Mouse (Mus musculus) midbrain, embryonic 16.5 days (tissue): Measurements from ENCODE around the gene Ccdc167. TPM values are rescaled to one million over a fixed set of nuclear protein-coding genes. Genes with fewer than 3 reads are reported as not detected.

Experiments
- ATAC-seq: fragments of 200-750 bp; cut with Nextera tagmentation; 2 replicates; pipeline ENCODE4 v1.8.0; 2017; ENCODE audit warnings: moderate TSS enrichment
- H3K27ac ChIP-seq: fragments of 300-500 bp; sonication (generic); 2 replicates; pipeline ENCODE4 v1.5.1; 2014; ENCODE audit warnings: mild to moderate bottlenecking, low read length, mixed read lengths
- H3K27me3 ChIP-seq: fragments of 300-500 bp; sonication (generic); 2 replicates; pipeline ENCODE4 v1.6.1; 2014; ENCODE audit warnings: low read depth, low read length, mixed read lengths; ENCODE audit not compliant: control insufficient read depth, insufficient read depth
- H3K36me3 ChIP-seq: fragments of 300-500 bp; sonication (generic); 2 replicates; pipeline ENCODE4 v1.6.1; 2014; ENCODE audit warnings: mild to moderate bottlenecking, low read length, moderate library complexity, mixed read lengths; ENCODE audit not compliant: control insufficient read depth, insufficient read depth
- H3K4me1 ChIP-seq: fragments of 300-500 bp; sonication (generic); 2 replicates; pipeline ENCODE4 v1.6.1; 2014; ENCODE audit warnings: mild to moderate bottlenecking, low read length, mixed read lengths; ENCODE audit not compliant: control insufficient read depth, insufficient read depth
- H3K4me2 ChIP-seq: fragments of 300-500 bp; sonication (generic); 2 replicates; pipeline ENCODE4 v1.6.1; 2014; ENCODE audit warnings: mild to moderate bottlenecking, low read length, mixed read lengths
- H3K4me3 ChIP-seq: fragments of 300-500 bp; sonication (generic); 2 replicates; pipeline ENCODE4 v1.5.1; 2014; ENCODE audit warnings: low read depth, mild to moderate bottlenecking, low read length, moderate library complexity, mixed read lengths
- H3K9ac ChIP-seq: fragments of 300-500 bp; sonication (generic); 2 replicates; pipeline ENCODE4 v1.6.1; 2014; ENCODE audit warnings: low read depth, low read length, mixed read lengths
- H3K9me3 ChIP-seq: fragments of 300-500 bp; sonication (generic); replicated peaks from 2 replicates; pipeline ENCODE4 v1.6.1; 2014; ENCODE audit warnings: mild to moderate bottlenecking, low read length, mixed read lengths; ENCODE audit not compliant: control insufficient read depth, poor library complexity, severe bottlenecking
- WGBS: fragments of 180-500 bp; shearing (Covaris S2); extraction: QIAGEN DNeasy Blood & Tissue Kit; methylation state at CpG from one replicate; pipeline ENCODE4 v1.1.7; 2014; 5-methylcytosine and 5-hydroxymethylcytosine counted together
- polyA plus RNA-seq: library from polyadenylated mRNA; unstranded; fragments of >200 nt; fragmentation: Nextera tagmentation; extraction: Ambion mirVana; gene quantifications from 2 replicates; pipeline ENCODE4 v1.2.1, GENCODE M21; 2015

Ccdc167 gene
- polyA plus RNA-seq, 1 experiment from 2014 or later = 10.9 TPM

- peaks cover 49% of the 10 kb centered on the region for H3K4me1 ChIP-seq
- ATAC-seq = no peak
Measured at GRCm38 (mm10) chr17:29710562-29711044, 6.2 kb downstream of the Ccdc167 start.

GRCm38 (mm10) chr17:29708783-29709182 is 8.1 kb downstream of the Ccdc167 start:
- no peaks in the 10 kb centered on the region for H3K9me3 ChIP-seq
- no peak overlapping the region for H3K4me2 ChIP-seq
- H3K4me1 ChIP-seq = peaks cover 49% of the 10 kb centered on the region
- no peak overlapping the region for H3K4me3 ChIP-seq
- 78% methylated on average over 5 of the region's 5 CpGs for WGBS
- ATAC-seq = no peak
- H3K27ac ChIP-seq = no peak overlapping the region
- H3K36me3 ChIP-seq = no peaks in the 10 kb centered on the region
- H3K27me3 ChIP-seq = no peaks in the 10 kb centered on the region
- H3K9ac ChIP-seq = no peak overlapping the region

More at GRCm38 (mm10) chr17:29710562-29711044, 6.2 kb downstream of the Ccdc167 start:
- no peaks in the 10 kb centered on the region for H3K27me3 ChIP-seq
- no peak overlapping the region for H3K9ac ChIP-seq
- no peaks in the 10 kb centered on the region for H3K36me3 ChIP-seq
- H3K27ac ChIP-seq = peak overlapping the region; percentile 60
- no peak overlapping the region for H3K4me3 ChIP-seq
- WGBS = 68% methylated on average over 11 of the region's 11 CpGs
- H3K9me3 ChIP-seq = no peaks in the 10 kb centered on the region
- H3K4me2 ChIP-seq = no peak overlapping the region

- no peak overlapping the region for H3K4me2 ChIP-seq
- no peaks in the 10 kb centered on the region for H3K9me3 ChIP-seq
- no peak overlapping the region for H3K4me3 ChIP-seq
- 24% methylated on average over 5 of the region's 5 CpGs for WGBS
- peak overlapping the region; percentile 28 for H3K9ac ChIP-seq
- H3K36me3 ChIP-seq = peaks cover 2% of the 10 kb centered on the region; the same call in 1 of the 2 replicates
- H3K4me1 ChIP-seq = peaks cover 55% of the 10 kb centered on the region
- peak overlapping the region; percentile 28; the same call in 1 of the 2 replicates for H3K27ac ChIP-seq
- ATAC-seq = no peak
- H3K27me3 ChIP-seq = no peaks in the 10 kb centered on the region
Measured at GRCm38 (mm10) chr17:29706981-29707545, 9.8 kb downstream of the Ccdc167 start.

- no peak overlapping the region for H3K27ac ChIP-seq
- no peak overlapping the region for H3K9ac ChIP-seq
- 84% methylated on average over 5 of the region's 5 CpGs for WGBS
- peaks cover 43% of the 10 kb centered on the region for H3K4me1 ChIP-seq
- H3K4me3 ChIP-seq = no peak overlapping the region
- H3K9me3 ChIP-seq = no peaks in the 10 kb centered on the region
- no peak overlapping the region for H3K4me2 ChIP-seq
- no peaks in the 10 kb centered on the region for H3K27me3 ChIP-seq
- peaks cover 2% of the 10 kb centered on the region; the same call in 1 of the 2 replicates for H3K36me3 ChIP-seq
- ATAC-seq = no peak
Measured at GRCm38 (mm10) chr17:29705881-29706280, 11.0 kb downstream of the Ccdc167 start.

GRCm38 (mm10) chr17:29704781-29705180 is 12.1 kb downstream of the Ccdc167 start:
- H3K4me2 ChIP-seq = no peak overlapping the region
- H3K9ac ChIP-seq = no peak overlapping the region
- peak; percentile 56; the same call in 1 of the 2 replicates for ATAC-seq
- H3K27ac ChIP-seq = no peak overlapping the region
- H3K4me1 ChIP-seq = peaks cover 33% of the 10 kb centered on the region
- no peaks in the 10 kb centered on the region for H3K9me3 ChIP-seq
- H3K36me3 ChIP-seq = peaks cover 9% of the 10 kb centered on the region
- WGBS = 29% methylated on average over 3 of the region's 3 CpGs
- no peak overlapping the region for H3K4me3 ChIP-seq
- no peaks in the 10 kb centered on the region for H3K27me3 ChIP-seq

GRCm38 (mm10) chr17:29702938-29703710 is 13.7 kb downstream of the Ccdc167 start:
- Histone ChIP-seq H3K4me1 (peaks cover 22% of the 10 kb centered on the region), H3K4me2 (no peak overlapping the region), H3K36me3 (peaks cover 12% of the 10 kb centered on the region), H3K27ac (0 out of 2 replicates have a peak overlapping the region, but pooled peaks have one; percentile 6), H3K9ac (0 out of 2 replicates have a peak overlapping the region, but pooled peaks have one; percentile 23), H3K4me3 (no peak overlapping the region), H3K27me3 (no peaks in the 10 kb centered on the region), H3K9me3 (no peaks in the 10 kb centered on the region)
- no peak for ATAC-seq
- WGBS = 82% methylated on average over 4 of the region's 4 CpGs

GRCm38 (mm10) chr17:29700573-29700972 is 16.3 kb downstream of the Ccdc167 start:
- Histone ChIP-seq H3K4me2 (no peak overlapping the region), H3K27me3 (no peaks in the 10 kb centered on the region), H3K9me3 (no peaks in the 10 kb centered on the region), H3K36me3 (peaks cover 21% of the 10 kb centered on the region), H3K4me3 (no peak overlapping the region), H3K9ac (no peak overlapping the region), H3K27ac (no peak overlapping the region), H3K4me1 (peaks cover 6% of the 10 kb centered on the region; the same call in 1 of the 2 replicates)
- ATAC-seq = no peak
- WGBS = 95% methylated on average over 7 of the region's 7 CpGs

GRCm38 (mm10) chr17:29698421-29698820 is 18.4 kb downstream of the Ccdc167 start:
- H3K27ac ChIP-seq = no peak overlapping the region
- peaks cover 6% of the 10 kb centered on the region; the same call in 1 of the 2 replicates for H3K4me1 ChIP-seq
- no peaks in the 10 kb centered on the region for H3K27me3 ChIP-seq
- H3K4me2 ChIP-seq = no peak overlapping the region
- H3K36me3 ChIP-seq = peaks cover 30% of the 10 kb centered on the region
- no peak for ATAC-seq
- no peak overlapping the region for H3K4me3 ChIP-seq
- no peaks in the 10 kb centered on the region for H3K9me3 ChIP-seq
- 82% methylated on average over 6 of the region's 6 CpGs for WGBS
- H3K9ac ChIP-seq = no peak overlapping the region

- Histone ChIP-seq H3K4me3 (no peak overlapping the region), H3K27me3 (no peaks in the 10 kb centered on the region), H3K27ac (no peak overlapping the region), H3K4me1 (no peaks in the 10 kb centered on the region), H3K9ac (no peak overlapping the region), H3K9me3 (no peaks in the 10 kb centered on the region), H3K4me2 (no peak overlapping the region), H3K36me3 (peaks cover 27% of the 10 kb centered on the region)
- ATAC-seq = no peak
- whole genome bisulfite sequencing = 96% methylated on average over 8 of the region's 8 CpGs
Measured at GRCm38 (mm10) chr17:29696940-29697339, 19.9 kb downstream of the Ccdc167 start.
